Mouse (Mus musculus) stomach, postnatal 0 days (tissue): ENCODE data around the gene Cryab.

Experiments
- CTCF ChIP-seq: IDR thresholded peaks from 2 replicates; pipeline ENCODE4 v1.5.1; 2016; ENCODE audit warnings: antibody characterized with exemption, low read depth, mild to moderate bottlenecking, moderate library complexity
- EP300 ChIP-seq: optimal IDR thresholded peaks from 2 replicates; pipeline ENCODE3; 2016; ENCODE audit warnings: antibody characterized with exemption

- TF ChIP-seq CTCF (no peak), EP300 (no peak)
Measured at GRCm38 (mm10) chr9:50796776-50797175, 45.7 kb downstream of the Cryab start.
